Mouse (Mus musculus): Measurements from ENCODE around the gene Ostc. TPM values are rescaled to one million over a fixed set of nuclear protein-coding genes. Genes with fewer than 3 reads are reported as not detected.
A peak's percentile ranks its signal among the peaks of the same experiment; 100 is the strongest.

The Ostc gene
- total RNA-seq, 4 experiments from 2014 or later, result 20.6 to 25.0 (median 23.4) TPM

GRCm38 (mm10) chr3:130712891-130713290, 3.6 kb upstream of the Ostc start:
- DNase-seq (ENCODE audit: low spot score in 2 of 2), result no peak

DNA sequence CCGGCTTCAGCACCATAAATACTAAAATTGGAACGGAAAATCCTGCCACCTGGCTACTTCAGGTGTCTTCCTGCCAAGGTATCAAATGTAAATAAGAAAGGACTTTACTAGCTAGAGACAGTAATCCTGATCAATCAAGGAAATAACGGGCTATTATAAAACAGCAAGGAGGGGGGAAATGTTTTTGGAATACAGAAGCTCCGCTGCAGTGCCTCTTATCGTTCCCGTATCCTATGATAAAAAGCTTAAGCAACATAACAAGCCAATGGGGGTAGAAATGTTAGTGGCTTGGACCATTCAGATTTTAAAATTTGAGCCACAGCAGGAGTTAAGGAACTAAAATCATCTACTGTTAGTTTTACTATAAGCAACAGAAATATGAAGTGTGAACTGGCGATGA, 859 bp upstream of the Ostc start:
- no peak for DNase-seq (ENCODE audit: low spot score in 2 of 2)

GRCm38 (mm10) chr3:130708529-130708928, 715 bp downstream of the Ostc start:
- DNase-seq (ENCODE audit: low spot score in 2 of 2), result no peak

- no peak for DNase-seq (ENCODE audit: low spot score in 2 of 2)
Observed at GRCm38 (mm10) chr3:130702289-130702688, 7.0 kb downstream of the Ostc start.

DNA sequence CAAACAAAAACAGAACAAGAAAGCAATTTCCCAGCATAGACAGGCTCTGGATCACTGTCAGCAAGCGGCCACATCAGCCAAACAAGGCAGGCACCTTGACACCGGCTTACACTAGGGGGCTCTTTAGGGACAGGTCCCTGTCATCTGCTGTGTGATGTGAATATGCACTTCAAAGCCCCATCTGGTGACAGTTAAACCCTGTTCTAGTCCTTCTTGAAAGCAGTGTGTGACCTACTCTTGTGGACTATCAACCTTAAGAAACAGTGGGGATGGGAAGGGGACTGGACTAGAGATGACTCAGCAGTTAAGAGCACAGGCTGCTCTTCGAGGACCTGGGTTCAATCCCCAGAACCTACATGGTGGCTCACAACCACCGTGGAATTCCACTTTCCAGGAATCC, 11.6 kb downstream of the Ostc start:
- no peak for DNase-seq (ENCODE audit: low spot score in 2 of 2)

- DNase-seq (ENCODE audit: low spot score in 2 of 2), result no peak
Observed at GRCm38 (mm10) chr3:130694705-130695104, 14.5 kb downstream of the Ostc start.

DNA sequence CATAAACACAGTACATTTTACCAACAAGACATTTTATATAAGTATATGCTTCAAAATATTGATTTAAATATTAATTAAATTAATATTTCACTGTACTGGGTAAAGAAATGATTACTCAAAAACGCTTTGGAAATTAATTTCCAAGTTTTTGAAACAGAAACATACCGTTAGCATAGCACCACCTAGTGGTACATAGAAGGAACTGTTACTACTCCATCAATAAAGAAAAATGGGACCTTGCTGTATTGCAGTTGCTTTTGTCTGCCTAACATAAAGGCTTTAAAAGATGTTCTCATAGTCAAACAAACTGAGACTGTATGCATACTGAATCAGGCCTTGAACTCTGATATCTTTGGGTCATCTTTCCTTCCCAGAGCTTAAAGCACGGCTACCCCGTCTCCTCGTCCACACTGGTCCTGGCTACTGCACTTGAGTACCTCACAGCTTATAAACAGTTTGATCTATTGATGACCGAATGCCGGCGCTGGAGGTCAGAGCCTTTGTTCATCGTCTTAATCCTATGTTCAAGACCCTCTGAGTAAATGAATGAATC, 15.1 kb downstream of the Ostc start:
- DNase-seq (ENCODE audit: low spot score in 2 of 2), result no peak

GRCm38 (mm10) chr3:130691596-130692170, 17.6 kb downstream of the Ostc start:
- DNase-seq (ENCODE audit: low spot score in 2 of 2), result no peak

GRCm38 (mm10) chr3:130690834-130691595, 18.2 kb downstream of the Ostc start:
- peak; percentile 43 to 68 for DNase-seq (ENCODE audit: low spot score in 2 of 2)

- peak; percentile 24 to 39 for DNase-seq (ENCODE audit: low spot score in 2 of 2)
Observed at GRCm38 (mm10) chr3:130689630-130690029, 19.6 kb downstream of the Ostc start.

DNA sequence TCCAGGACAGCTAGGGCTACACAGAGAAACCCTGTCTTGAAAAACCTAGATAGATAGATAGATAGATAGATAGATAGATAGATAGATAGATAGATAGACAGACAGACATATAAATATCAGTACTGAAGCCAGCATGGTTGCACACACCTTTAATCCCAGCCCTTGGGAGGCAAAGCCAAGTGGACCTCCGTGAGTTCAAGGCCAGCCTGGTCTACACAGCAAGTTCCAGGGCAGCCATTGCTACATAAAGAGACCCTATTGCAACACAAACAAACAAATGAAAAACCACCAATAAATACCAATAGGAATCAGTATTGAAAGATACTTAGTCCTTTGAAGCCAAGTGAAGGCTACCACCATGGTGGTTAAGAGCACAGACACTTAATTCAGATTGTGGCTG, 22.2 kb downstream of the Ostc start:
- DNase-seq (ENCODE audit: low spot score in 2 of 2), result no peak

DNA sequence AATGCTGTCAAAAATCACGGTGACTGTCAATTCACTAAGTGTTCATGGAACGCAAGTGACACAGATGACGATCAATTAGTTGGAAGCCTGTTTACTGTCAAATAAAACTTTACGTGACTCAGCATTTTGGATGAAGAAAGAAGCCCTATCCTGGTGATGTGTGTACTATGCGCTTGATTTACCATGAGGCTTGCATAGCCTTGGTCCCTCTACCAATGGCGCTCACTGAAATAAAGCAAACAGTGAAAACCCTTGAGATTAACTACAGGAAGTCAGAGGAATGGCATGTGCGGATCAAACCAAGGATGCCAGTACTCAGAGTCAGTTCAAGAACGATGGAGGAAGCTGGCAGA, 24.3 kb downstream of the Ostc start:
- DNase-seq (ENCODE audit: low spot score in 2 of 2), result no peak

- DNase-seq (ENCODE audit: low spot score in 2 of 2), result no peak
Observed at GRCm38 (mm10) chr3:130684276-130685013, 24.8 kb downstream of the Ostc start.

DNA sequence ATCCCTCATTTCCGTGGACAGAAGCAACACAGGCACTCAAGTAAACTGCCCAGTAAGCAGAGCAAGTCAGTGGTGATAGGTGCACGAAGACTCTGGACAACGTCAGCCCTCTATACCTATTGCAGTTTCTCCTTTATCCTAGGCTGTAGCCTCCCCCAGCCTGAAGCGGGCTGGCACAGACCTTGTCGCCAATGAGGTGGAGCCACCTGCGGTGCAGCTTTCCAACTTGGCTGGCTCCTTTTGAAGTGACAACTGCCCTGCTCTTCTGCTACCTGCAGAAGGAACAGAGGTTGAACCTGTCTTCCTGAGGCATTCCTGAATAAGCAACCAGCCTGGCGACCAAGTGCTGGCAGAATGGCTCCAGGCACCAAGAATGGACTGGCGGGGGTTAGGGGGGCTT, 25.4 kb downstream of the Ostc start:
- no peak for DNase-seq (ENCODE audit: low spot score in 2 of 2)

- no peak for DNase-seq (ENCODE audit: low spot score in 2 of 2)
Observed at GRCm38 (mm10) chr3:130682183-130682582, 27.1 kb downstream of the Ostc start.

- no peak for DNase-seq (ENCODE audit: low spot score in 2 of 2)
Observed at GRCm38 (mm10) chr3:130681226-130681625, 28.0 kb downstream of the Ostc start.

DNA sequence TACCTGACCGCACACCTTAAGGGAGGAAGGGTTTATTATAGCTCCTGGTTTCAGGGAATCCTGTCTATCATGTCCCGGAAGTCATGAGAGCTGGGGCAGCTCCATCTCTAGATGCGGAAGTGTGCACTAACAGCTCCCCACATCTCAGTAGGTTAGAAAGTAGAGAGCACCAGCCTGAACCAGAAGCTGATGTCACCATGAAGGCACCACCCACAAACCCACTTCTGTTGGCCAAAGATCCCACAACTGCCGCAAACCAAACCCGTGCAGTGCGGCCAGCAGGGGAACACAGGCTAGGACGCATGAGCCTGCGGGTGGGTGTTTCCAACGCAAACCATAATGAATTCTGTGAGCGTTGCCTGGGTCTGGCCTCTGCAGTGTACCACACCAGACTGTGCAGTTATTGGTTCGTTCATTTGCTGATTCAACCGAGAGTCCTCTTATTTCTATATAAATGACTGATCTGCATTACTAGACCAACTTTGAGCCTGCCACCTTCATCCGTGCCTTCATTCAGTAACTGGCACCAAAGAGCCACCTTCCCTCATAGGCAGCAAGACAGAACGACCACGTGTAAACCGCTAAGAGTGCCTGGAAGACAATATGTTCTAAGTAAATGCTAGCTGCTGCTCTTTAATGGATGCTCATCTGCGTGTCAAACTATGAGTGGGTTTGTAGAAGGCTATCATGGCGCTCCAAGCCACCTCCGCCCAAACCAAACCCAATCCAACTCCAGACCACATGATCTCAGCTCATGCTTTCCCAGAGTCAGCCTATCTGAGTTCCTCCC, 31.4 kb downstream of the Ostc start:
- DNase-seq (ENCODE audit: low spot score in 2 of 2), result no peak

DNA sequence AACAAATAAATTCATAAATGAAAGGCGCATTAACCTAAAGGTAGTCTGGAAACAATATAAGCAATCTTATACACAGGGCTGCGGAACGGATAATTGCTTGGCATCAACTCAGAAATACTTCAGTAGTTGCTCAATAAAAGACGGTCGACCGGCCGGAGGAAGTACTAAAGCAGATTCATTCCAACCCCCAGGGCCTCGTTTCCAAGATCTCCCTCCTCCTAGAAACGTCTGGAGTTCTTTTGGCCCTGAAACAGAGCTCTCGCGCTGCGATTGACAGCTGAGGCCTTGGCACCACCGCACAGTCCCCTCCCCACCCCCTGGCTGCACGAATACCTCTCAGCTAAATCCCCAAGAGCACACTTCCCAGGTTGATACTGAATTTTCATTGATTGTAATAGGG, 38.0 kb downstream of the Ostc start:
- DNase-seq (ENCODE audit: low spot score in 2 of 2), result no peak

DNA sequence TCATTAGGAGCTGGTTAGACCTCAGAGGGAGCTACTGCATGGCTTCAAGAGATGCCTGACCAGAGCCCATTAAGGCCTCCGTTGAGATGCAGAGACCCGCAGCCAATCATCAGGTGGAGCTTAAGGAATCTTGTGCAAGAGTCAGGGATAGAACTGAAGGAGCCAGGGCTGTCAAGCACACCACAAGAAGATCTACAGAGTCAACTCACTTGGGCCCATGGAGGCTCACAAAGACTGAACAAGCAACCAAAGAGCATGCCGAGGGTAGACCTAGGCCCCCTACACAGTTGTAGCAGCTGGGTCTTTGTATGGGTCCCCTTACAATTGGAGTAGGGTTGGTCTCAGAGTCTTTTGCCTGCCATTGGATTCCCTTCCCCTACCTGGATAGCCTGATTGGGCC, 46.7 kb downstream of the Ostc start:
- no peak for DNase-seq (ENCODE audit: low spot score in 2 of 2)

- DNase-seq (ENCODE audit: low spot score in 2 of 2), result no peak
Observed at GRCm38 (mm10) chr3:130660619-130661018, 48.6 kb downstream of the Ostc start.

DNA sequence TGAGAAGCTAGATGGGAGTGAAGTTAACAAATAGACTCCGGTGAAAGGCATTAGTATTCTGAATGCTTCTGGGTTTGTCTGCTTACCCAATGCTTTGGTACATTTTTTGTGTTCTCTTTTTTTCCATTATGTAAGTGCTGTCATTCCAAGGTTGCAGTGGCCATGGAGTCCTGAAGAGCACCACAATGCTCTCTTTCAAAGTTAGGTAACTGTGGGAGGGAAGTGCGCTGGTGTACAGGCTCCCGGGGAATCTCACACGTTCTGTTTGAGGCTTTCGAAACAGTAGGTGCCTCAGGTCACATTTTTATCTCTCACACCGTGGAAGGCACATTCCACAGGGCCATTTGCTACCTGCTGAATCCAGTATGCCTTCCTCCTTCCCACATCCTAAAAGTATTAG, 59.7 kb downstream of the Ostc start:
- no peak for DNase-seq (ENCODE audit: low spot score in 2 of 2)

Measured in gastrocnemius, adult 8-10 months (tissue).